Mouse (Mus musculus) bone marrow, adult 2 months (tissue): Measurements from ENCODE around the gene Olfr266. TPM values are rescaled to one million over a fixed set of nuclear protein-coding genes. Genes with fewer than 3 reads are reported as not detected.

ENCODE experiments used
- H3K27ac ChIP-seq: fragments of 200-500 bp; 2 replicates; pipeline ENCODE4 v1.5.1; 2012; ENCODE audit warnings: low read depth, mild to moderate bottlenecking, control low read depth, inconsistent platforms, low read length; ENCODE audit not compliant: control insufficient read depth, poor library complexity, insufficient read depth
- H3K4me1 ChIP-seq: fragments of 200-500 bp; 2 replicates; pipeline ENCODE4 v1.6.1; 2011; ENCODE audit warnings: low read length; ENCODE audit not compliant: control insufficient read depth, insufficient read depth
- H3K4me3 ChIP-seq: fragments of 200-500 bp; replicated peaks from 2 replicates; pipeline ENCODE3; 2011; ENCODE audit warnings: mild to moderate bottlenecking, low read depth, low read length, control low read depth; ENCODE audit not compliant: control insufficient read depth
- CTCF ChIP-seq: fragments of 200-500 bp; IDR thresholded peaks from 2 replicates; pipeline ENCODE4 v1.5.1; 2011; ENCODE audit warnings: low read length, control low read depth; ENCODE audit not compliant: control insufficient read depth, insufficient read depth
- POLR2A ChIP-seq: fragments of 200-500 bp; IDR thresholded peaks from 2 replicates; pipeline ENCODE4 v1.6.1; 2011; ENCODE audit warnings: low read depth, mild to moderate bottlenecking, control low read depth, low read length, borderline replicate concordance; ENCODE audit not compliant: control insufficient read depth
- WGBS: fragments of 180-500 bp; shearing (Covaris S2); methylation state at CpG from one replicate; pipeline ENCODE4 v1.1.7; 2018; 5-methylcytosine and 5-hydroxymethylcytosine counted together
- polyA plus RNA-seq: library from polyadenylated mRNA; stranded (reverse); fragments of >200 nt; gene quantifications from 2 replicates; pipeline ENCODE4 v1.2.4, GENCODE M21; 2011; ENCODE audit warnings: low replicate concordance; ENCODE audit not compliant: missing spikeins, insufficient read depth, insufficient read length

The Olfr266 gene
- not detected in 2 replicates for polyA plus RNA-seq

DNA sequence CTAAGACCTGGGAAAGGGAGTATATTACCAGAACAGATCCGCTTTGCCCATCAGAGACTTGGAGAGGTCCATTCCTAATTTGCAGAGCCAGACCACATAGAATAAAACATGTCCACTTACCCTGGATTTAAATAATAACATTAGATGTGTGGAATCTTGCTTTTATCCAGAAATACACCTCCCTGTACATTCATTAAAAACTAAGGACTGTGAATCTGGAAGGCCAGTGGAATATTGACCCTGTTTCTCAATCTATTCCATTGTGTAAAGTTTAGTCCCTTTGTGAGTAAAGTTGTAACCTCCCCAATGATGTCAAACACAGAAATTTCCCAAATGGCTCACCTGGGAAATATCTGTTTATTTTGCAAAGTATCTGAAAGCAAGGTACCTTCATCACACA, at the start of gene Olfr266:
Gene Olfr266, minus strand, starts transcription at position 101 of the 400 bp plus-strand sequence.
- Histone ChIP-seq H3K27ac (no peak within 1 kb of the TSS), H3K4me3 (no peak within 1 kb of the TSS), H3K4me1 (peaks cover under 1% of the 10 kb centered on the region; the same call in 1 of the 2 replicates)
- TF ChIP-seq POLR2A = no peak
- no peak for TF ChIP-seq CTCF
- 92% methylated on average over 1 of the region's 1 CpGs for WGBS

DNA sequence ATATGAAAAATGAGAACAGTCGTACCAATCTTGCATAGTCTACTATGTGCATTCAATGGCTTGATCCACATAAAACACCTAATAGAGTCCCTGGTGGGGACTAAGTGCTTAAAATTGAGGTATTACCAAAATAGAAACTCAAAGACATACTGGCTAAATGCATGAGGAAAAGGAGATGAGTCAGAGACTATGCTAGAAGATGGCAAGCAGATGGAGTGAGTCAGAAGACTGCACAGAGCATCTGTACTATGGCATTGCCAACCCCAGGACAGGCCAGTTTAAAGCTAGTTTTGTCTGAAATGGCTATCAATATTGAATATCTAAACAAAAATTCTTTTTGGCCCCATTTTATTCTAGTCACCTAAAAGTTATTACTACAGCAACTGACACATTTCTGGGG, 49.5 kb upstream of the Olfr266 start:
- WGBS = 85% methylated on average over 1 of the region's 1 CpGs
- no peaks in the 10 kb centered on the region; the same call in 1 of the 2 replicates for H3K4me1 ChIP-seq
- no peak overlapping the region for H3K27ac ChIP-seq
- no peak for TF ChIP-seq CTCF
- no peak for TF ChIP-seq POLR2A
- H3K4me3 ChIP-seq = no peak overlapping the region

DNA sequence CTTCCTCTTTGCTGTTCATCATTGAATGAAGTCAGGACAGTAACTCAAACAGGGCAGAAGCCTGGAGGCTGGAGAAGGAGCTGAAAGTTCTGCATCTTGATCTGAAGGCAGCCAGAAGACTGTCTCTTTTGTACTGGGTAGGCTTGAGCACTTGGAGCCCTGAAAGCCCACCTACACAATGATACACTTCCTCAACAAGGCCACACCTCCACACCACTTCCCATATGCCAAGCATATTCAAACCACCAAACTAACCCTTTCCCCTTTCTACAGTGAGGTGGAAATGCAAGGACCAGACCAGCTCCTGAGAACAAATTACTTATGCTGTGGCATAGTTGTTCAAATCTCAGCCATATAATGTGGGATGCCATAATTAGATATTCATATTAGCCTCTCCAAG, 46.8 kb upstream of the Olfr266 start:
- no peak for TF ChIP-seq POLR2A
- TF ChIP-seq CTCF = no peak
- H3K27ac ChIP-seq = no peak overlapping the region
- no peak overlapping the region for H3K4me3 ChIP-seq
- H3K4me1 ChIP-seq = no peaks in the 10 kb centered on the region; the same call in 1 of the 2 replicates

DNA sequence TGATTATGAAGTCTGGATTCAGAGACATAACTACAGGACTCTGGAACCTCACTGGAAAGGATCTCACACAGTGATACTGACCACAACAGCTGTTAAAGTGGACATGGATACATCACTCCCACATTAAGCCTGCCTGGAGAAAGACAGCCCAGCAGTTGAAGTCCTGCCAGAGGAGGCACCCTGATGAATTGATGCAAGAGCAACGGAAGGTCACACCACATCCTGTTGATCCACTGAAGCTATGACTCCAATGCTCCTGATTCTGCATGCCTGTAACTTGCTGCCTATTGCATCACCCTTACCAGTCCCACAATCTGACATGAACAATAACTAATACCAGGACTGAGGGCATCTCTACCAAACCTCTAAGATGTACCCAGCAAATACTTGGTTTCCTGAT, 6.0 kb upstream of the Olfr266 start:
- 13% methylated on average over 1 of the region's 1 CpGs for WGBS
- H3K27ac ChIP-seq = no peak overlapping the region
- TF ChIP-seq POLR2A (no peak), CTCF (no peak)
- H3K4me1 ChIP-seq = peaks cover 2% of the 10 kb centered on the region; the same call in 1 of the 2 replicates
- H3K4me3 ChIP-seq = no peak overlapping the region

DNA sequence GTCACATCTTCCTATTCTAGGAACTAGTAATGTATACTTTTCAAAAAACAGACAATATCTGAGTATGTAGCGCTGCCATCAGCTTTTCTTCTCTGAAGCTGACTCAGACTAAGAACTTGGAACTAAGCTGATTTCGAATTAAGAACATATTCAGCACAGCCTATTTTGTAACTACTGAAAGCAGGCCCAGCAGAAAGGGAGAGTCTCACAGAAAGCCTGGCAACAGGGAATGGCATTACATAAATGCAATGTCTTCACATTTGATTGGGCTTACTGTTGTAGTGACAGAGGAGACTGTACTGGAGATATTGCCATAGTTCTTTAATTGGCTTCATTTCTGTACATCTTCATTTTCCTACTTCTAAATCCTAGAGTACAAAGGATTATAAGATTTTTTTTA, 8.4 kb downstream of the Olfr266 start:
- TF ChIP-seq CTCF = no peak
- Histone ChIP-seq H3K4me1 (no peaks in the 10 kb centered on the region; the same call in 1 of the 2 replicates), H3K4me3 (no peak overlapping the region), H3K27ac (no peak overlapping the region)
- 78% methylated on average over 2 of the region's 2 CpGs for WGBS

DNA sequence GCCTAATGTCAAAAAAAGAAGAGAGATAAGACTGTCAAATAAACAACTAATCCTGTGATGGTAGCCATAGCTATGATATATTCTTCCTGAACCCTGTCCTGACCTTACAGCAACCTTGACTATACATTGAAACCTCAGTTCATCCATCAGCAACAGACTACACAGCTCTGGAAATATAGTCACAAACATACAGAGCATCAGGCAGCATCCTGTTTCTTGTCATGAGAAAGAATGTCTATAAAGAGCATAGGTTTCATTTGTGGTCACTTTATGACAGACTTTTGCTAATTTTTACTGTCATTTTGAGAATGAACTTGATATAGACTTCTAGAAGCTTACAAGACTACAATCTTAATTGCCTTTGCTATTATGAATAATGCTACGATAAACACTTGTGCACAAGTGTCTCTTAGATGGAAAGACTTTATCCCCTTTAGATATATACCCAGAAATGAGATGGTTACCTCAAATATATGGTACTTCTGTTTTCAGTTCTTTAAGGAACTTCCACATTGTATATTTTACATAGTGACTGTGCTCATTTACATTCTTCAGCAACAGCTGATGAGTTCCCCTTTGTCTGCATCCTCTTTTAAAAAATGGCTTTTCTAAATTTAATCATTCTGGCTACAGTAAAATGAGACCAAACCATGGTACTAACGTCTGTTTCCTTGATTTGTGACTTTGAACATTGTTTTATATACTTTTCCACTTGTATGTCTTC, 17.0 kb downstream of the Olfr266 start:
- Histone ChIP-seq H3K27ac (no peak overlapping the region), H3K4me3 (no peak overlapping the region), H3K4me1 (no peaks in the 10 kb centered on the region)
- no peak for TF ChIP-seq CTCF
- TF ChIP-seq POLR2A = no peak
- WGBS = 40% methylated on average over 2 of the region's 2 CpGs

DNA sequence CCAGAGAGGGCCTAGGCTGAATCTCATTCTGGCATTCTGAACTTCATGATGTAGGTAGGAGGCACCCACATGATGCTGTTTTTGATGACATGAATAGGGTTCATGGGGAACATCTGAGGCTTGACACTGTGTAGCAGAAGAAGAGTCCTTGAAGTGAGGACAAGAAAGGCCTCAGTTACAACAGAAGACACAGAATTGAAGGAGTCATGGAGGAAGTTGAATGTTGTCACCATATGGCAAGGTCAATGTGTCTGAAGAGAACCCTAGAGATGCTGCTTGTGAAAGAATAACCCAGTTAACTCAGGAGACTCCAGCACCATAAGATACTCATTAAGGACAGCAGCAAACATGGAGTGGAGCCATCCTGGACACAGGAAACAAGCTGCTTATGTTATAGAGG, 28.0 kb downstream of the Olfr266 start:
- Histone ChIP-seq H3K27ac (no peak overlapping the region), H3K4me1 (no peaks in the 10 kb centered on the region), H3K4me3 (no peak overlapping the region)
- TF ChIP-seq POLR2A = no peak

DNA sequence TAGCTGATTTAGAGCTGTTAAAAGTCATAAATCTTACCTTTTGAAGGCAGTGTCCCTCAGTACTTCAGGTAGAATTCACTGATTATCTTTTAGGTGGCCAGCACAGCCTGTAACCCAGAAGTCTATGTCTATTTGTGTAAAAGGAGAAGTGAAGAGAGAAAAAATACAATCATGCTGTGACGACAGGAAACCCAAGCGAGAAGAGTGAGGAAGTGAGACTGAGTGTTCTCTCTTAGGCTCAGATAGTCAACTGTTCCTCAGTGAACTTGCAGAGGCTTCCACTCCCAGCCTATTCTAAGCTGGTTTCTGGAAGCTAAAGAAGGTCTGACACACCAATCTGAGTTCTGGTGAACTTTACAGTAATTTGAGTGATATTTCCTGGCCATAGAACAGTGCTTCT, 36.2 kb downstream of the Olfr266 start, which contains the start of gene Cd53:
Gene Cd53, minus strand, starts transcription at position 220 of the 400 bp plus-strand sequence.
- H3K4me1 ChIP-seq = no peaks in the 10 kb centered on the region; the same call in 1 of the 2 replicates
- peak within 1 kb of the TSS; percentile 62; the same call in 1 of the 2 replicates for H3K27ac ChIP-seq
- peak within 1 kb of the TSS; percentile 65 for H3K4me3 ChIP-seq
- WGBS = 1% methylated on average over 2 of the region's 2 CpGs
- TF ChIP-seq CTCF = no peak
- TF ChIP-seq POLR2A = no peak; the same call in 1 of the 2 replicates
